ENCODE assay signal across 10 mouse cellular contexts in genomic region chr14:122478574-122479011, GRCm38 (mm10). TPM values are rescaled to one million over a fixed set of nuclear protein-coding genes. Genes with fewer than 3 reads are reported as not detected.
DNase-seq lines count a peak whose midpoint lies in the region; TF ChIP-seq lines count a peak whose summit lies in the region.
"Had no signal": no experiment of that assay in that cellular context is flagged by ENCODE, and none has a peak within 500 bp of the region (broad histone marks: within the 10 kb centered on the region; RNA-seq: fewer than 3 reads in every experiment).

No protein-coding gene starts in this region.

- WGBS in embryonic facial prominence, embryonic 10.5 days, result 1% methylated on average over 22 of the region's 22 CpGs
- 8% methylated on average over 22 of the region's 22 CpGs for WGBS in olfactory bulb, adult 2 months

- no peak for DNase-seq in left cerebral cortex, adult 2 months (ENCODE audit: extremely low spot score in 1 of 2, low spot score in 2 of 2)
- DNase-seq in left cerebral cortex, postnatal 14 days (ENCODE audit: low spot score in 2 of 2), result no peak
- DNase-seq in embryonic facial prominence, embryonic 10.5 days (ENCODE audit: low spot score), result peak; percentile 69
- peak; percentile 14 for DNase-seq in induced T-regulatory cell, adult 2 months (ENCODE audit: low read depth)
- DNase-seq in urinary bladder, postnatal 25 days (ENCODE audit: low spot score), result no peak
- no peak for DNase-seq in kidney, postnatal 14 days
- no peak for DNase-seq in testis, postnatal 14 days (ENCODE audit: low spot score)

- H3K36me3 ChIP-seq in embryonic facial prominence, embryonic 10.5 days (replicated peaks), result peaks cover 5% of the 10 kb centered on the region; the same call in 1 of the 2 replicates

- H3K9me3 ChIP-seq in embryonic facial prominence, embryonic 10.5 days, result no peaks in the 10 kb centered on the region

- TF ChIP-seq POLR2A in olfactory bulb, adult 2 months (IDR thresholded peaks at IDR 0.05; ENCODE audit: insufficient read depth, low read depth, low read length), result no peak

- peak overlapping the region; percentile 41 for H3K4me3 ChIP-seq in left cerebral cortex, adult 2 months
- peak overlapping the region; percentile 66 for H3K4me3 ChIP-seq in embryonic facial prominence, embryonic 10.5 days
- H3K4me3 ChIP-seq in olfactory bulb, adult 2 months (ENCODE audit: insufficient read depth, low read depth, low read length), result peak overlapping the region; percentile 59
- H3K4me3 ChIP-seq: myocyte had no signal

- H3K4me1 ChIP-seq in embryonic facial prominence, embryonic 10.5 days, result peaks cover 47% of the 10 kb centered on the region
- H3K4me1 ChIP-seq in olfactory bulb, adult 2 months (ENCODE audit: control insufficient read depth, insufficient read depth, low read length), result peaks cover 9% of the 10 kb centered on the region

- H3K27me3 ChIP-seq in embryonic facial prominence, embryonic 10.5 days (replicated peaks; ENCODE audit: low read depth, poor library complexity, severe bottlenecking), result peaks cover 99% of the 10 kb centered on the region

- intact Hi-C loops in left cerebral cortex, adult 2 months (cut with DNase I), result no loop called here
- intact Hi-C loops in left cerebral cortex, postnatal 14 days (cut with DNase I), result loop anchor here (5.0 kb wide), 2 partner anchors 71 to 251 kb away; no protein-coding TSS in a partner anchor

- peak overlapping the region; percentile 52 for H3K27ac ChIP-seq in left cerebral cortex, adult 2 months
- H3K27ac ChIP-seq in embryonic facial prominence, embryonic 10.5 days (replicated peaks), result peak overlapping the region; percentile 82
- H3K27ac ChIP-seq in olfactory bulb, adult 2 months (ENCODE audit: insufficient read depth, low read depth, low read length), result peak overlapping the region; percentile 46

- no peak for TF ChIP-seq CTCF in left cerebral cortex, adult 2 months (IDR thresholded peaks at IDR 0.05)
- TF ChIP-seq CTCF in olfactory bulb, adult 2 months (IDR thresholded peaks at IDR 0.05; ENCODE audit: insufficient read depth, low read depth, low read length), result no peak

RNA-seq across cellular contexts. Expression of gene Zic2, which starts 3.4 kb away (rescaled TPM):
- 10 to 100 TPM; 17.4 to 18.3 TPM for total RNA-seq in left cerebral cortex, adult 2 months (2021)
- 10 to 100 TPM; 20.1 to 22.1 TPM for total RNA-seq in left cerebral cortex, postnatal 14 days (2021)
- polyA plus RNA-seq in embryonic facial prominence, embryonic 10.5 days (2016; fragmentation: Nextera tagmentation; extraction: Ambion mirVana), result 2.2 and 2.4 TPM in 2 replicates
- not detected in 2 replicates for polyA plus RNA-seq in olfactory bulb, adult 2 months (2012; ENCODE audit: insufficient read depth, insufficient read length, low replicate concordance, missing spikeins)

RNA-seq across cellular contexts. Expression of gene Gm10837, which starts 11.8 kb away (rescaled TPM):
- total RNA-seq in left cerebral cortex, adult 2 months (2021), result not detected
- total RNA-seq in left cerebral cortex, postnatal 14 days (2021), result under 1 TPM in 1 of 2 experiments, not detected in 1; 0.31 TPM
- 0.31 TPM in 1 of 2 replicates, not detected in the other for polyA plus RNA-seq in embryonic facial prominence, embryonic 10.5 days (2016; fragmentation: Nextera tagmentation; extraction: Ambion mirVana)
- not detected in 2 replicates for polyA plus RNA-seq in olfactory bulb, adult 2 months (2012; ENCODE audit: insufficient read depth, insufficient read length, low replicate concordance, missing spikeins)
- total RNA-seq: layer of hippocampus, adult 18-20 months had no signal
- polyA plus RNA-seq: myocyte had no signal

RNA-seq across cellular contexts. Expression of gene Zic5, which starts 13.1 kb away (rescaled TPM):
- total RNA-seq in left cerebral cortex, adult 2 months (2021), result 1 to 10 TPM; 4.1 to 4.8 TPM
- 1 to 10 TPM; 3.2 to 4.7 TPM for total RNA-seq in left cerebral cortex, postnatal 14 days (2021)
- polyA plus RNA-seq in embryonic facial prominence, embryonic 10.5 days (2016; fragmentation: Nextera tagmentation; extraction: Ambion mirVana), result 6.2 and 6.9 TPM in 2 replicates
- polyA plus RNA-seq in olfactory bulb, adult 2 months (2012; ENCODE audit: insufficient read depth, insufficient read length, low replicate concordance, missing spikeins), result not detected in 2 replicates

RNA-seq across cellular contexts. Expression of gene Gm5089, which starts 27.7 kb away (rescaled TPM):
- under 1 TPM; 0.28 to 0.34 TPM for total RNA-seq in left cerebral cortex, adult 2 months (2021)
- total RNA-seq in left cerebral cortex, postnatal 14 days (2021), result under 1 TPM in 1 of 2 experiments, not detected in 1; 0.18 TPM
- polyA plus RNA-seq in embryonic facial prominence, embryonic 10.5 days (2016; fragmentation: Nextera tagmentation; extraction: Ambion mirVana), result 0.50 and 0.56 TPM in 2 replicates
- not detected in 2 replicates for polyA plus RNA-seq in olfactory bulb, adult 2 months (2012; ENCODE audit: insufficient read depth, insufficient read length, low replicate concordance, missing spikeins)
- polyA plus RNA-seq: myocyte had no signal

RNA-seq across cellular contexts. Expression of gene Pcca, which starts 55.5 kb away (rescaled TPM):
- 10 to 100 TPM; 30.2 to 36.2 TPM for total RNA-seq in left cerebral cortex, adult 2 months (2021)
- 10 to 100 TPM; 30.2 to 34.4 TPM for total RNA-seq in left cerebral cortex, postnatal 14 days (2021)
- 29.1 and 32.8 TPM in 2 replicates for polyA plus RNA-seq in embryonic facial prominence, embryonic 10.5 days (2016; fragmentation: Nextera tagmentation; extraction: Ambion mirVana)
- not detected in 2 replicates for polyA plus RNA-seq in olfactory bulb, adult 2 months (2012; ENCODE audit: insufficient read depth, insufficient read length, low replicate concordance, missing spikeins)

Comparison
In these comparisons a context has a peak if more than half of its experiments do, and no peak if none do; other contexts are left out.
1. DNase-seq: peak in embryonic facial prominence, embryonic 10.5 days (single experiment) and induced T-regulatory cell, adult 2 months (single experiment); none in left cerebral cortex, adult 2 months (0 of 2), left cerebral cortex, postnatal 14 days (0 of 2), urinary bladder, postnatal 25 days (single experiment), kidney, postnatal 14 days (single experiment) and testis, postnatal 14 days (single experiment).
2. Peak in every context shown above with its lines, with median percentiles within 50 percentile points of each other: H3K27ac ChIP-seq and H3K4me3 ChIP-seq.